Mouse (Mus musculus) intestine, embryonic 16.5 days (tissue): ENCODE results near the gene Gm21103. TPM values are rescaled to one million over a fixed set of nuclear protein-coding genes. Genes with fewer than 3 reads are reported as not detected.
"Not testable (repeated sequence)": the region's sequence is repeated elsewhere in the genome, so short reads cannot be mapped to it uniquely, and the experiment has no call there.

Experiments
- ATAC-seq: fragments of 200-750 bp; cut with Nextera tagmentation; 2 replicates; pipeline ENCODE4 v1.8.0; 2017; ENCODE audit warnings: moderate TSS enrichment, moderate library complexity
- H3K27ac ChIP-seq: fragments of 300-500 bp; sonication (generic); 2 replicates; pipeline ENCODE4 v1.5.1; 2014; ENCODE audit warnings: mild to moderate bottlenecking, low read length
- H3K27me3 ChIP-seq: fragments of 300-500 bp; sonication (generic); replicated peaks from 2 replicates; pipeline ENCODE4 v1.6.1; 2014; ENCODE audit warnings: low read length, control low read depth, mixed read lengths; ENCODE audit not compliant: control insufficient read depth, insufficient read depth
- H3K36me3 ChIP-seq: fragments of 300-500 bp; sonication (generic); 2 replicates; pipeline ENCODE4 v1.6.1; 2014; ENCODE audit warnings: low read length, control low read depth; ENCODE audit not compliant: control insufficient read depth, insufficient read depth
- H3K4me1 ChIP-seq: fragments of 300-500 bp; sonication (generic); 2 replicates; pipeline ENCODE4 v1.6.1; 2014; ENCODE audit warnings: low read length, control low read depth, mixed read lengths; ENCODE audit not compliant: control insufficient read depth, insufficient read depth
- H3K4me2 ChIP-seq: fragments of 300-500 bp; sonication (generic); 2 replicates; pipeline ENCODE4 v1.6.1; 2014; ENCODE audit warnings: low read depth, low read length, control low read depth
- H3K4me3 ChIP-seq: fragments of 300-500 bp; sonication (generic); 2 replicates; pipeline ENCODE4 v1.5.1; 2014; ENCODE audit warnings: mild to moderate bottlenecking, low read length
- H3K9ac ChIP-seq: fragments of 300-500 bp; sonication (generic); 2 replicates; pipeline ENCODE4 v1.6.1; 2014; ENCODE audit warnings: low read depth, low read length
- H3K9me3 ChIP-seq: fragments of 300-500 bp; sonication (generic); 2 replicates; pipeline ENCODE4 v1.6.1; 2016; ENCODE audit warnings: low read length, control low read depth; ENCODE audit not compliant: control insufficient read depth
- WGBS: fragments of 180-500 bp; shearing (Covaris S2); extraction: QIAGEN DNeasy Blood & Tissue Kit; methylation state at CpG from one replicate; pipeline ENCODE4 v1.1.7; 2014; 5-methylcytosine and 5-hydroxymethylcytosine counted together
- polyA plus RNA-seq: library from polyadenylated mRNA; unstranded; fragments of >200 nt; fragmentation: Nextera tagmentation; extraction: Ambion mirVana; gene quantifications from 2 replicates; pipeline ENCODE4 v1.2.1, GENCODE M21; 2015

The Gm21103 gene
- not detected in 2 replicates for polyA plus RNA-seq

- not testable (repeated sequence) for H3K27me3 ChIP-seq, H3K27ac ChIP-seq, H3K4me1 ChIP-seq, H3K9me3 ChIP-seq, ATAC-seq, H3K9ac ChIP-seq, H3K36me3 ChIP-seq, H3K4me3 ChIP-seq, H3K4me2 ChIP-seq
- WGBS: 80% methylated on average over 2 of the region's 2 CpGs
Measured at GRCm38 (mm10) chr14:6304743-6305142, at the start of gene Gm21103. Gene Gm21103, minus strand, starts transcription at chr14:6304843.

GRCm38 (mm10) chr14:6343578-6343977 is 38.9 kb upstream of the Gm21103 start, which contains the start of gene Gm3618:
Gene Gm3618, minus strand, starts transcription at chr14:6343678.
- not testable (repeated sequence) for H3K27ac ChIP-seq, H3K27me3 ChIP-seq, H3K36me3 ChIP-seq, ATAC-seq, H3K4me2 ChIP-seq, H3K9ac ChIP-seq, H3K9me3 ChIP-seq, H3K4me3 ChIP-seq, H3K4me1 ChIP-seq
- no CpG with 5 or more reads among the region's 10 CpGs for WGBS

- H3K4me3 ChIP-seq: peak within 1 kb of the TSS; percentile 50
- WGBS: under 1% methylated on average over 45 of the region's 57 CpGs
Measured at GRCm38 (mm10) chr14:6286931-6287715, 17.5 kb downstream of the Gm21103 start, which contains the start of gene Gm3411. Gene Gm3411, minus strand, starts transcription at chr14:6287250.

More at GRCm38 (mm10) chr14:6286931-6287715, 17.5 kb downstream of the Gm21103 start, which contains the start of gene Gm3411:
- H3K27ac ChIP-seq, H3K4me1 ChIP-seq, ATAC-seq, H3K9me3 ChIP-seq, H3K27me3 ChIP-seq, H3K36me3 ChIP-seq: not testable (repeated sequence)
- Histone ChIP-seq H3K9ac (peak within 1 kb of the TSS; percentile 65), H3K4me2 (peak within 1 kb of the TSS; percentile 63)

Other genes with a start within 250 kb of the Gm21103 start
- not detected in 2 replicates for gene Gm6337, start 246.6 kb downstream of the Gm21103 start, polyA plus RNA-seq
- 0.37 and 0.71 TPM in 2 replicates for gene Gm8206, start 210.9 kb downstream of the Gm21103 start, polyA plus RNA-seq
- 0.78 and 1.4 TPM in 2 replicates for gene Gm3468, start 196.2 kb downstream of the Gm21103 start, polyA plus RNA-seq
- gene Gm3476, start 179.0 kb downstream of the Gm21103 start, polyA plus RNA-seq: not detected in 2 replicates
- not detected in 2 replicates for gene Gm21560, start 85.6 kb downstream of the Gm21103 start, polyA plus RNA-seq
- 1.1 and 1.5 TPM in 2 replicates for gene Gm3411, start 17.6 kb downstream of the Gm21103 start, polyA plus RNA-seq
- not detected in 2 replicates for gene Gm3618, start 38.8 kb upstream of the Gm21103 start, polyA plus RNA-seq
- not detected in 2 replicates for gene Gm16440, start 85.5 kb upstream of the Gm21103 start, polyA plus RNA-seq
- 0.48 and 0.64 TPM in 2 replicates for gene Gm3591, start 107.6 kb upstream of the Gm21103 start, polyA plus RNA-seq
- not detected in 2 replicates for gene Gm3594, start 139.8 kb upstream of the Gm21103 start, polyA plus RNA-seq
- not detected in 2 replicates for gene Gm8356, start 232.4 kb upstream of the Gm21103 start, polyA plus RNA-seq